Mouse (Mus musculus) limb, embryonic 15.5 days (tissue): ENCODE data around the gene Lzts3. TPM values are rescaled to one million over a fixed set of nuclear protein-coding genes. Genes with fewer than 3 reads are reported as not detected.

ENCODE experiments used
- ATAC-seq: fragments of 200-750 bp; cut with Nextera tagmentation; 2 replicates; pipeline ENCODE4 v1.8.0; 2017; ENCODE audit warnings: low read depth, moderate TSS enrichment; ENCODE audit not compliant: insufficient number of reproducible peaks, low FRiP score, low TSS enrichment
- H3K27ac ChIP-seq: fragments of 300-500 bp; sonication (generic); 2 replicates; pipeline ENCODE4 v1.5.1; 2015; ENCODE audit warnings: moderate library complexity, mild to moderate bottlenecking, inconsistent platforms
- H3K27me3 ChIP-seq: fragments of 300-500 bp; sonication (generic); 2 replicates; pipeline ENCODE4 v1.6.1; 2015; ENCODE audit warnings: inconsistent platforms
- H3K36me3 ChIP-seq: fragments of 300-500 bp; sonication (generic); 2 replicates; pipeline ENCODE4 v1.6.1; 2015; ENCODE audit warnings: inconsistent platforms
- H3K4me1 ChIP-seq: fragments of 300-500 bp; sonication (generic); 2 replicates; pipeline ENCODE4 v1.6.1; 2015; ENCODE audit warnings: inconsistent platforms
- H3K4me2 ChIP-seq: fragments of 300-500 bp; sonication (generic); 2 replicates; pipeline ENCODE4 v1.6.1; 2015; ENCODE audit warnings: mild to moderate bottlenecking, inconsistent platforms
- H3K4me3 ChIP-seq: fragments of 300-500 bp; sonication (generic); 2 replicates; pipeline ENCODE4 v1.5.1; 2015; ENCODE audit warnings: mild to moderate bottlenecking, inconsistent platforms
- H3K9ac ChIP-seq: fragments of 300-500 bp; sonication (generic); 2 replicates; pipeline ENCODE4 v1.6.1; 2015; ENCODE audit warnings: inconsistent platforms
- H3K9me3 ChIP-seq: fragments of 300-500 bp; sonication (generic); 2 replicates; pipeline ENCODE4 v1.6.1; 2016; ENCODE audit warnings: inconsistent platforms
- WGBS: fragments of 180-500 bp; shearing (Covaris S2); methylation state at CpG from one replicate; pipeline ENCODE4 v1.1.7; 2015; 5-methylcytosine and 5-hydroxymethylcytosine counted together
- polyA plus RNA-seq: library from polyadenylated mRNA; unstranded; fragments of >200 nt; fragmentation: Nextera tagmentation; extraction: Ambion mirVana; gene quantifications from 2 replicates; pipeline ENCODE4 v1.2.1, GENCODE M21; 2015

Lzts3 gene
- polyA plus RNA-seq: 4.0 and 4.5 TPM in 2 replicates

GRCm38 (mm10) chr2:130642684-130643369, at the start of gene Lzts3:
Gene Lzts3 (minus strand): TSS chr2:130642803.
- H3K4me1 ChIP-seq: peaks cover 20% of the 10 kb centered on the region
- 0 out of 2 replicates have a peak within 1 kb of the TSS, but pooled peaks have one; percentile 18 for H3K27ac ChIP-seq
- ATAC-seq: peak; percentile 89

GRCm38 (mm10) chr2:130689011-130689410, 46.4 kb upstream of the Lzts3 start:
- H3K27ac ChIP-seq: no peak overlapping the region
- no peak for ATAC-seq
- 0 out of 2 replicates have a peak, but pooled peaks cover 2% of the 10 kb centered on the region for H3K4me1 ChIP-seq
- peaks cover 14% of the 10 kb centered on the region; the same call in 1 of the 2 replicates for H3K36me3 ChIP-seq
- no peaks in the 10 kb centered on the region for H3K9me3 ChIP-seq
- H3K4me2 ChIP-seq: no peak overlapping the region
- no peak overlapping the region for H3K9ac ChIP-seq
- WGBS: 72% methylated on average over 2 of the region's 2 CpGs
- H3K27me3 ChIP-seq: no peaks in the 10 kb centered on the region
- H3K4me3 ChIP-seq: no peak overlapping the region

More at GRCm38 (mm10) chr2:130642684-130643369, at the start of gene Lzts3:
- H3K36me3 ChIP-seq: 0 out of 2 replicates have a peak, but pooled peaks cover under 1% of the 10 kb centered on the region
- 3% methylated on average over 33 of the region's 40 CpGs for WGBS
- H3K27me3 ChIP-seq: peaks cover 11% of the 10 kb centered on the region
- no peaks in the 10 kb centered on the region for H3K9me3 ChIP-seq
- peak within 1 kb of the TSS; percentile 71 for H3K4me3 ChIP-seq
- peak within 1 kb of the TSS; percentile 94 for H3K4me2 ChIP-seq
- H3K9ac ChIP-seq: peak within 1 kb of the TSS; percentile 65

DNA sequence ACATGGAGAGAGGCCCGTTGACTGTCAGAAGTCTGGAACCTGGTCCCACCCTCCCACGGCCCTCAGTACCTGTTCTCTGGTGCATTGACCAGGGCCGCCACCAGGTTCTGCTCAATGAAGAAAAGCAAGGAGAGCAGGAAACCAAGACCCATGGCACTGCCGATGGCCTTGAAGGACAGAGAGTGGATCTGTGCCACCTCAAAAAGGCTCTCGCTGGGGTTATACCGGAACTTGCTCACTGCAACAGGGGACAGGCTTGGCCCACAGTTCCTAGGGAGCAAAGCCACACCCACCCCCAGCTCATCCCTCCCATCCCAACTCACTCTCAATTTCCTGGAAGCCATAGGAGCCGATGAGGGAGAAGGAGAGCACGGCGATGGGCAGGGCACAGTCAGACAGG, 42.8 kb upstream of the Lzts3 start:
- H3K9me3 ChIP-seq: no peaks in the 10 kb centered on the region
- no peak overlapping the region for H3K9ac ChIP-seq
- no peaks in the 10 kb centered on the region for H3K27me3 ChIP-seq
- no peak overlapping the region for H3K4me2 ChIP-seq
- H3K27ac ChIP-seq: no peak overlapping the region
- H3K36me3 ChIP-seq: peaks cover 43% of the 10 kb centered on the region
- WGBS: 89% methylated on average over 9 of the region's 9 CpGs
- no peak overlapping the region for H3K4me3 ChIP-seq
- no peak for ATAC-seq
- 0 out of 2 replicates have a peak, but pooled peaks cover 2% of the 10 kb centered on the region for H3K4me1 ChIP-seq

DNA sequence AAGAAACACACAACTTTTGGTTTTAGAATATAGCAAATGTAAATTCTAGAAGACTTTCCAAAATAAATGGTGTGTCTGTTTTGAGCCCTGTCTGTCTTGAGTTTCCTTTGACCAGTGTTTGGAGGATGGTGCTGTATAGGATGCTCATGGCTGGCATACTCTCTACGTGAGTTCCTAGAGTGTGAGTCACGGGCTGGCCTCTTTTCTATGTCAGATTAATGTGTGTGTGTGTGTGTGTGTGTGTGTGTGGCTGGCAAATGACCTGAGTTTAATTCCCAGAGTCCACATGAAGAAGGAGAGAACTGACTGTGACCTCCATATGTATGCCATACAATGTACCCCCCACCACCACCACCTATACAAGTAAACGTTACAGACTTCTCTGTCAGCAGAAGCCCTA, 38.9 kb upstream of the Lzts3 start:
- no peak for ATAC-seq
- 76% methylated on average over 3 of the region's 3 CpGs for WGBS
- H3K4me3 ChIP-seq: no peak overlapping the region
- no peaks in the 10 kb centered on the region for H3K4me1 ChIP-seq
- H3K9ac ChIP-seq: no peak overlapping the region
- H3K27ac ChIP-seq: no peak overlapping the region
- peaks cover 82% of the 10 kb centered on the region for H3K36me3 ChIP-seq
- no peaks in the 10 kb centered on the region for H3K27me3 ChIP-seq
- H3K9me3 ChIP-seq: no peaks in the 10 kb centered on the region
- H3K4me2 ChIP-seq: no peak overlapping the region

DNA sequence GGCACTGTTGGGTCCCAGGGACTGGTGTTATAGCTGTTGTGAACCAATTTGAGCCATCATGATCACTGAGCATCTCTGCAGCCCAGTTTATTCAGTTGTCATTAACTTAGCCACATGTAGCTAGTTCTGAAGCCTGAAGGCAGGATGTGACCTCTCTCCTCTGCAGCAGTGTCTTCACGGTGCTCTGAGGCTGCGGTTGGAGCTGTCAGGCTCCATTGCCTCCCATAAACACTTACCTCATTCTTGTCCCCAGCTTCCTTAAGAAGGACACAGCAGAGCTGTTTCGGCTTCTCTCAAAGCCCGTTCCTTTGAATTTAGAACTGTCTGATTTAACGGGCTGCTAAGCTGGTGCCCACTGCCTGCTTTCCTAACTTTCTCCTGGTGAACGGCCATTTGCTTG, 37.3 kb upstream of the Lzts3 start:
- 84% methylated on average over 6 of the region's 6 CpGs for WGBS
- no peak overlapping the region for H3K4me3 ChIP-seq
- ATAC-seq: no peak

GRCm38 (mm10) chr2:130679154-130679553, 36.6 kb upstream of the Lzts3 start:
- no peak overlapping the region for H3K27ac ChIP-seq
- H3K9me3 ChIP-seq: no peaks in the 10 kb centered on the region
- H3K4me2 ChIP-seq: no peak overlapping the region
- H3K27me3 ChIP-seq: no peaks in the 10 kb centered on the region
- H3K4me3 ChIP-seq: no peak overlapping the region
- H3K4me1 ChIP-seq: no peaks in the 10 kb centered on the region
- no peak overlapping the region for H3K9ac ChIP-seq
- ATAC-seq: no peak
- peaks cover 92% of the 10 kb centered on the region for H3K36me3 ChIP-seq
- WGBS: 92% methylated on average over 12 of the region's 12 CpGs

More for the DNA sequence above, 37.3 kb upstream of the Lzts3 start:
- no peaks in the 10 kb centered on the region for H3K4me1 ChIP-seq
- no peak overlapping the region for H3K27ac ChIP-seq
- no peak overlapping the region for H3K4me2 ChIP-seq
- peaks cover 93% of the 10 kb centered on the region for H3K36me3 ChIP-seq
- H3K9me3 ChIP-seq: no peaks in the 10 kb centered on the region
- H3K9ac ChIP-seq: no peak overlapping the region
- no peaks in the 10 kb centered on the region for H3K27me3 ChIP-seq

DNA sequence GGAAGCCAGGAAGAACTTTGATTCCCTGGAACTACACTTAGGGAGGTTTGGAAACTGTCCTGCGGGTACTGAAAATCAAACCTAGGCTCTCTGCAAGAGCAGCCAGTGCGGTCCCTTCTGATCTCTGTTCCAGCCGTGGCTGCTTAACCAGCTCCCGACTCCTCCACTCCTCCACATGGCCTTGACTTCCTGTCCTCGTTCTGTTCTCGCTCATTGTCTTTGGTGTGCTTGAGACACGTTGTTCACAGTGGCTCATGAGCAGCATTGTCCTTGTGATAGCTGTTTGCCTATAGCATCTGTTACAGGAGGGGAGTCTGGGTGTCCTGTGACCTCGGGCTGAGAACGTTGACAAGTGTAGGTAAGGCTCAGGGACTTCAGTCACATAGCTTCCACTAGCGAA, 34.6 kb upstream of the Lzts3 start:
- ATAC-seq: no peak
- Histone ChIP-seq H3K4me3 (no peak overlapping the region), H3K4me1 (no peaks in the 10 kb centered on the region), H3K4me2 (no peak overlapping the region), H3K27me3 (no peaks in the 10 kb centered on the region), H3K9ac (no peak overlapping the region), H3K36me3 (peaks cover 89% of the 10 kb centered on the region), H3K9me3 (no peaks in the 10 kb centered on the region), H3K27ac (no peak overlapping the region)
- WGBS: 80% methylated on average over 10 of the region's 10 CpGs

- H3K9me3 ChIP-seq: no peaks in the 10 kb centered on the region
- H3K27me3 ChIP-seq: no peaks in the 10 kb centered on the region
- H3K9ac ChIP-seq: peak within 1 kb of the TSS; percentile 65
- peak; percentile 25; the same call in 1 of the 2 replicates for ATAC-seq
- peaks cover 27% of the 10 kb centered on the region for H3K36me3 ChIP-seq
- H3K27ac ChIP-seq: peak within 1 kb of the TSS; percentile 90
- H3K4me1 ChIP-seq: peaks cover 36% of the 10 kb centered on the region
- peak within 1 kb of the TSS; percentile 75 for H3K4me2 ChIP-seq
- WGBS: under 1% methylated on average over 31 of the region's 31 CpGs
- H3K4me3 ChIP-seq: peak within 1 kb of the TSS; percentile 69
Observed at GRCm38 (mm10) chr2:130667559-130667958, 25.0 kb upstream of the Lzts3 start, which contains the start of gene Itpa. Gene Itpa (plus strand): TSS chr2:130667610.

DNA sequence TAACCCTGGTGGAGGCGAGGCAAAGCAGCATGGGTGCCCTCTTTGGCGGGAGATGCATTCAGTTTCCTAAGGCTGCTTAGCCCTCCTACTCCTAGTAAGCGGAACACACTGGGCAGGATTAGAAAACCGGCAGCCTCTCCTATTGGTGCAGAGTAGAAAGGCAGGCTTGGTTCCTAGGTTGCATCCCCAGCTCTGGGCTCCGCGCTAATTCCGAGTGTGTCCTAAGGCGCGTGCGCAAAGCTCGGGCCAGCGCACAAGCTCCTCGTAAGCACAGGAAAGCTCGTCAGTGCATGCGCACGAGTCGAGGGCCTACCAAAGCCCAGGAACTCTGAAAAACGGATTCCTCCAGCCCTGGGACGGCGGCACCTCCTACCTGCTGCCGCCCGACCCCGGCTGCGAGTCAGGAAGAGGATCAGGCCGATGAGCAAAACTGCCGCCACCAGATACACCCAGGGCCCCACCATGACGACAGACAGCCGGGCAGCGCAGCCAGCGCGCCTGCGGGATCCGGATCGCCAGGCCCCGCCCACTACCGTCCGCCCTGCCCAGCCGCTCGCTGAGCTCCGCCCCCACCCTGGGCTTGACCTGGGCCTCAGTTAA, 21.6 kb upstream of the Lzts3 start, which contains the start of gene Ddrgk1:
Gene Ddrgk1, minus strand, starts transcription at position 558 of the 600 bp plus-strand sequence.
- Histone ChIP-seq H3K9ac (peak within 1 kb of the TSS; percentile 85), H3K9me3 (no peaks in the 10 kb centered on the region), H3K27ac (peak within 1 kb of the TSS; percentile 99), H3K4me1 (peaks cover 34% of the 10 kb centered on the region), H3K4me2 (peak within 1 kb of the TSS; percentile 76), H3K4me3 (peak within 1 kb of the TSS; percentile 70), H3K36me3 (peaks cover 40% of the 10 kb centered on the region), H3K27me3 (no peaks in the 10 kb centered on the region)
- under 1% methylated on average over 40 of the region's 40 CpGs for WGBS
- ATAC-seq: peak; percentile 97

DNA sequence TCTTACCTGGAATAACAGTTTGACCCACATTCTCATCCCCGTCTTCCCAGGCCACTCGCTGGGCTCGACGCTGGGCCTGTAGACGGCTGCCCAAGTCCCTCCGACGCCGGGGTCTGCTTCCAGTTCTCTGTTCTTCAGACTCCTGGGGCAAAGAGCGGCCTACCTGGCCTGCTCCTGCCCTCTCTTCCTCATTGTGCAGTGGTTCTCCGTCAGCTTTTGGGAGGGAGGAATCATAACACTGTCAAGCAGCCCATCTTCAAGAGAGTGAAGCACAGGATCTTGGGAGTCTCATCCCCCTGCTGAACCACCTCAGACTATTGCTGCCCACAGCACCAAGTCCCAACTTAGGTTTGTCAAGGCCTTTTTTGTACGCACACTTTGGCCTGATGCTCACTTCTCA, 20.7 kb upstream of the Lzts3 start:
- ATAC-seq: no peak
- H3K9me3 ChIP-seq: no peaks in the 10 kb centered on the region
- no peaks in the 10 kb centered on the region for H3K27me3 ChIP-seq
- H3K4me1 ChIP-seq: peaks cover 30% of the 10 kb centered on the region
- H3K9ac ChIP-seq: 0 out of 2 replicates have a peak overlapping the region, but pooled peaks have one; percentile 7
- H3K4me2 ChIP-seq: peak overlapping the region; percentile 76
- peak overlapping the region; percentile 70 for H3K4me3 ChIP-seq
- H3K36me3 ChIP-seq: peaks cover 48% of the 10 kb centered on the region
- WGBS: 92% methylated on average over 11 of the region's 11 CpGs
- no peak overlapping the region for H3K27ac ChIP-seq

- Histone ChIP-seq H3K36me3 (peaks cover 96% of the 10 kb centered on the region), H3K27me3 (no peaks in the 10 kb centered on the region)
Observed at GRCm38 (mm10) chr2:130658530-130658929, 15.9 kb upstream of the Lzts3 start.

GRCm38 (mm10) chr2:130657541-130657940, 14.9 kb upstream of the Lzts3 start:
- Histone ChIP-seq H3K9me3 (no peaks in the 10 kb centered on the region), H3K36me3 (peaks cover 95% of the 10 kb centered on the region), H3K4me3 (no peak overlapping the region), H3K9ac (no peak overlapping the region), H3K4me2 (no peak overlapping the region), H3K4me1 (peaks cover 1% of the 10 kb centered on the region), H3K27ac (no peak overlapping the region), H3K27me3 (no peaks in the 10 kb centered on the region)
- ATAC-seq: no peak
- WGBS: 88% methylated on average over 6 of the region's 6 CpGs

More at GRCm38 (mm10) chr2:130658530-130658929, 15.9 kb upstream of the Lzts3 start:
- Histone ChIP-seq H3K9me3 (no peaks in the 10 kb centered on the region), H3K27ac (no peak overlapping the region), H3K4me1 (peaks cover 11% of the 10 kb centered on the region), H3K4me2 (no peak overlapping the region), H3K9ac (no peak overlapping the region), H3K4me3 (no peak overlapping the region)
- 92% methylated on average over 10 of the region's 10 CpGs for WGBS
- ATAC-seq: no peak
